Mouse (Mus musculus): ENCODE data around the gene Dnajc19. TPM values are rescaled to one million over a fixed set of nuclear protein-coding genes. Genes with fewer than 3 reads are reported as not detected.
"Not testable (repeated sequence)": the region's sequence is repeated elsewhere in the genome, so short reads cannot be mapped to it uniquely, and the experiment has no call there.

The Dnajc19 gene
- polyA plus RNA-seq, 1 experiment from 2014 or later: 90.9 TPM

- in situ Hi-C loops (cut with MboI; ENCODE audit: low pct_unique_long_range_greater_than_20kb): no loop called here
- CTCF ChIA-PET: interaction anchor here (0.7 to 2.2 kb wide), 5 partner anchors 10 to 32 kb away, joined by 3 to 7 read pairs (median 5); no protein-coding TSS in a partner anchor
Measured at GRCm38 (mm10) chr3:34102891-34103290, 21.8 kb upstream of the Dnajc19 start.

GRCm38 (mm10) chr3:34083655-34084054, 2.5 kb upstream of the Dnajc19 start:
- no peak for TF ChIP-seq CTCF (IDR thresholded peaks at IDR 0.05)
- no peak for DNase-seq (ENCODE audit: low read depth, low spot score)
- no peak for ATAC-seq
- in situ Hi-C loops (cut with MboI; ENCODE audit: low pct_unique_long_range_greater_than_20kb): no loop called here
- H3K27me3 ChIP-seq: peaks cover 3% of the 10 kb centered on the region
- POLR2A ChIA-PET: no interaction called here
- CTCF ChIA-PET: interaction anchor here (2.7 kb wide), 1 partner anchor 13 kb away, joined by 8 read pairs; no protein-coding TSS in a partner anchor

More at GRCm38 (mm10) chr3:34102891-34103290, 21.8 kb upstream of the Dnajc19 start:
- TF ChIP-seq CTCF (IDR thresholded peaks at IDR 0.05): no peak
- POLR2A ChIA-PET: no interaction called here
- ATAC-seq: no peak
- peaks cover 39% of the 10 kb centered on the region for H3K27me3 ChIP-seq
- no peak for DNase-seq (ENCODE audit: low read depth, low spot score)

- POLR2A ChIA-PET: interaction anchor here (0.8 kb wide), 1 partner anchor 9 kb away, joined by 4 read pairs; no protein-coding TSS in a partner anchor
Measured at GRCm38 (mm10) chr3:34081929-34082328, 808 bp upstream of the Dnajc19 start.

GRCm38 (mm10) chr3:34076058-34076759, 4.9 kb downstream of the Dnajc19 start:
- DNase-seq (ENCODE audit: low read depth, low spot score) (no peak), ATAC-seq (no peak)
- in situ Hi-C loops (cut with MboI; ENCODE audit: low pct_unique_long_range_greater_than_20kb): no loop called here
- ChIA-PET CTCF (interaction anchor here (0.9 to 1.9 kb wide), 5 partner anchors 19 to 53 kb away, joined by 3 to 4 read pairs (median 3); no protein-coding TSS in a partner anchor), POLR2A (no interaction called here)
- H3K27me3 ChIP-seq: no peaks in the 10 kb centered on the region
- TF ChIP-seq CTCF (IDR thresholded peaks at IDR 0.05): peak; percentile 2

More at GRCm38 (mm10) chr3:34081929-34082328, 808 bp upstream of the Dnajc19 start:
- ATAC-seq (no peak), DNase-seq (ENCODE audit: low read depth, low spot score) (no peak)
- no peaks in the 10 kb centered on the region for H3K27me3 ChIP-seq
- in situ Hi-C loops (cut with MboI; ENCODE audit: low pct_unique_long_range_greater_than_20kb): no loop called here
- CTCF ChIA-PET: interaction anchor here (1.0 to 2.7 kb wide), 6 partner anchors 9 to 148 kb away, joined by 3 to 8 read pairs (median 3); no protein-coding TSS in a partner anchor
- no peak for TF ChIP-seq CTCF (IDR thresholded peaks at IDR 0.05)

- CTCF ChIA-PET: interaction anchor here (1.1 to 1.5 kb wide), 5 partner anchors 11 to 78 kb away, joined by 3 to 5 read pairs (median 4); no protein-coding TSS in a partner anchor
- no peaks in the 10 kb centered on the region for H3K27me3 ChIP-seq
- TF ChIP-seq CTCF (IDR thresholded peaks at IDR 0.05): no peak
- no peak for DNase-seq (ENCODE audit: low read depth, low spot score)
- no peak for ATAC-seq
- in situ Hi-C loops (cut with MboI; ENCODE audit: low pct_unique_long_range_greater_than_20kb): no loop called here
- POLR2A ChIA-PET: interaction anchor here (1.1 to 1.3 kb wide), 3 partner anchors 9 to 271 kb away, joined by 3 to 5 read pairs (median 4); no protein-coding TSS in a partner anchor
Measured at GRCm38 (mm10) chr3:34072726-34073125, 8.4 kb downstream of the Dnajc19 start.

- not testable (repeated sequence) for DNase-seq (ENCODE audit: low read depth, low spot score); ATAC-seq; H3K27me3 ChIP-seq
- POLR2A ChIA-PET: interaction anchor here (0.6 kb wide), 1 partner anchor 21 kb away, joined by 5 read pairs; no protein-coding TSS in a partner anchor
- CTCF ChIA-PET: interaction anchor here (1.1 kb wide), 1 partner anchor 10 kb away, joined by 3 read pairs; no protein-coding TSS in a partner anchor
- in situ Hi-C loops (cut with MboI; ENCODE audit: low pct_unique_long_range_greater_than_20kb): loop anchor here (10.0 kb wide), 1 partner anchor 254 kb away; no protein-coding TSS in a partner anchor
Measured at GRCm38 (mm10) chr3:34068943-34069342, 12.2 kb downstream of the Dnajc19 start.

- CTCF ChIA-PET: interaction anchor here (1.4 kb wide), 1 partner anchor 18 kb away, joined by 5 read pairs; no protein-coding TSS in a partner anchor
- POLR2A ChIA-PET: no interaction called here
- TF ChIP-seq CTCF (IDR thresholded peaks at IDR 0.05): no peak
- DNase-seq (ENCODE audit: low read depth, low spot score): no peak
- in situ Hi-C loops (cut with MboI; ENCODE audit: low pct_unique_long_range_greater_than_20kb): loop anchor here (5.0 to 10.0 kb wide), 2 partner anchors 35 to 248 kb away; no protein-coding TSS in a partner anchor
- H3K27me3 ChIP-seq: no peaks in the 10 kb centered on the region
- no peak for ATAC-seq
Measured at GRCm38 (mm10) chr3:34062352-34062751, 18.8 kb downstream of the Dnajc19 start.

- in situ Hi-C loops (cut with MboI; ENCODE audit: low pct_unique_long_range_greater_than_20kb): loop anchor here (25.0 kb wide), 1 partner anchor 1895 kb away; the partner anchor contains the start of gene Dcun1d1
- no peak for TF ChIP-seq CTCF (IDR thresholded peaks at IDR 0.05)
- ATAC-seq: no peak
- no peaks in the 10 kb centered on the region for H3K27me3 ChIP-seq
- ChIA-PET POLR2A (no interaction called here), CTCF (interaction anchor here (1.2 to 3.9 kb wide), 2 partner anchors 11 to 12 kb away, joined by 3 to 14 read pairs; no protein-coding TSS in a partner anchor)
- no peak for DNase-seq (ENCODE audit: low read depth, low spot score)
Measured at GRCm38 (mm10) chr3:34041990-34042389, 39.1 kb downstream of the Dnajc19 start.

- ATAC-seq (no peak), DNase-seq (ENCODE audit: low read depth, low spot score) (no peak)
- TF ChIP-seq CTCF (IDR thresholded peaks at IDR 0.05): no peak
- no peaks in the 10 kb centered on the region for H3K27me3 ChIP-seq
- in situ Hi-C loops (cut with MboI; ENCODE audit: low pct_unique_long_range_greater_than_20kb): loop anchor here (25.0 kb wide), 1 partner anchor 1902 kb away; the partner anchor contains the start of gene Dcun1d1
- ChIA-PET CTCF (interaction anchor here (0.8 to 2.5 kb wide), 4 partner anchors 9 to 37 kb away, joined by 3 to 8 read pairs (median 6); no protein-coding TSS in a partner anchor), POLR2A (no interaction called here)
Measured at GRCm38 (mm10) chr3:34035706-34036105, 45.4 kb downstream of the Dnajc19 start.

GRCm38 (mm10) chr3:34034803-34035202, 46.3 kb downstream of the Dnajc19 start:
- CTCF ChIA-PET: interaction anchor here (1.6 to 2.5 kb wide), 2 partner anchors 13 to 15 kb away, joined by 4 to 8 read pairs; no protein-coding TSS in a partner anchor
- no peak for DNase-seq (ENCODE audit: low read depth, low spot score)
- in situ Hi-C loops (cut with MboI; ENCODE audit: low pct_unique_long_range_greater_than_20kb): loop anchor here (25.0 kb wide), 1 partner anchor 1902 kb away; the partner anchor contains the start of gene Dcun1d1
- no peak for ATAC-seq
- POLR2A ChIA-PET: interaction anchor here (0.9 to 1.4 kb wide), 3 partner anchors 11 to 16 kb away, joined by 3 read pairs; no protein-coding TSS in a partner anchor
- no peak for TF ChIP-seq CTCF (IDR thresholded peaks at IDR 0.05)
- H3K27me3 ChIP-seq: no peaks in the 10 kb centered on the region
